Mouse (Mus musculus) testis, adult 2 months (tissue): ENCODE data around the gene Itgal.

ENCODE experiments used
- CTCF ChIP-seq: fragments of 200-500 bp; IDR thresholded peaks from 2 replicates; pipeline ENCODE4 v1.5.1; 2012; ENCODE audit warnings: low read depth, mild to moderate bottlenecking, inconsistent platforms, low read length, moderate library complexity; ENCODE audit not compliant: control insufficient read depth, insufficient read depth, insufficient replicate concordance
- POLR2A ChIP-seq: fragments of 200-500 bp; IDR thresholded peaks from 2 replicates; pipeline ENCODE4 v1.6.1; 2012; ENCODE audit warnings: low read depth, mild to moderate bottlenecking, inconsistent platforms, low read length, moderate library complexity; ENCODE audit not compliant: control insufficient read depth

- no peak for TF ChIP-seq CTCF
- TF ChIP-seq POLR2A: no peak
Measured at GRCm38 (mm10) chr7:127308431-127308830, 12.4 kb downstream of the Itgal start.
